Mouse (Mus musculus): ENCODE results near the gene Gigyf1.

DNA sequence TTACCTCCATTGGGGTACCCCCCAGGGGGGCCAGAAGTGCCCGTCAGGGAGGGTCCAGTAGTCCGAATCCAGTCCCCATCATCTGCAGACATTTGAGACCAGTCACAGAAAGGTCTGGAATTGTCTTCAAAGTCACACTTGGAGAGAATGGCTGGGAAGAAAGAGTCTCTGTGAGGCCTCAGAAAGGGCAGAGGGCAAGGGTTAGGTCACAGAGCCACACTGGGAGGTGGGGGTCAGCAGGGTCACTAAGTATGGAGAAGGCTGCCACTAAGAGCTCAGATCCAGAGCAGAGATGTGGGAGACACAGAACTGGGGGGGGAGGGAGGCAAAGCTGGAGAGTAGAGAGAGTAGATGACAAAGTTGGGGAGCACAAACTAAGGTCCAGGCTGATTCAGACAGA, 44.0 kb upstream of the Gigyf1 start:
- TF ChIP-seq ZNF384 (IDR thresholded peaks at IDR 0.05; ENCODE audit: low read depth, low read length) (no peak), HCFC1 (IDR thresholded peaks at IDR 0.05; ENCODE audit: borderline replicate concordance, insufficient read depth, low read length) (no peak), CHD2 (IDR thresholded peaks at IDR 0.05; ENCODE audit: low read depth, low read length) (no peak), ZC3H11A (IDR thresholded peaks at IDR 0.05; ENCODE audit: borderline replicate concordance, low read depth, low read length) (no peak), MAFK (IDR thresholded peaks at IDR 0.05; ENCODE audit: insufficient read depth, low read depth, low read length) (no peak)
